Mouse (Mus musculus) ES-E14 (cell line): ENCODE results near the gene Cnbd2.

Source experiments
- ZC3H11A ChIP-seq: IDR thresholded peaks from 2 replicates; pipeline ENCODE4 v1.6.1; 2012; ENCODE audit warnings: low read depth, mild to moderate bottlenecking, inconsistent platforms, low read length, borderline replicate concordance
- ZNF384 ChIP-seq: IDR thresholded peaks from 2 replicates; pipeline ENCODE4 v1.6.1; 2012; ENCODE audit warnings: low read depth, low read length, inconsistent platforms

DNA sequence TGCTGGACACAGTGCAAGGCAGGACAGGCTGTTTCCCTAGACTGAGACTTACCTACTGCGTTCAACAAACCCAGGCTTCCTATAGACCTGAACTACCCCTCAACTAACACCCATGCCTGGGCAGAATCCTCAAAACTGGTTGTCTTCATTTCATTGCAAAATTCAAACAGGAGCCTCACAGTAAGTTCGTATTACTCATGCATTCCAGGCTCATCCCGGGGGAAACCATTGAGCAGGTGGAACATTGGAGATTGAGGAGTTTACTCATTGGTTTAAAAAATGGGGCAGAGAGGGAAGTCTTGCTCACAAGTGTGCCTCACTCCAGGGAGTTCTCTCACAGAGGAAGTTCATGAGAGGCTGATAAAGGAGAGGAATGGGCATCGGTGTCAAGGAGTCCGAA, 1.6 kb upstream of the Cnbd2 start:
- TF ChIP-seq ZNF384 (no peak), ZC3H11A (no peak)
